Mouse (Mus musculus) cerebellum, adult 2 months (tissue): Measurements from ENCODE around the gene Dstyk.

Experiments
- CTCF ChIP-seq: fragments of 200-500 bp; IDR thresholded peaks from 2 replicates; pipeline ENCODE4 v1.5.1; 2011; ENCODE audit warnings: low read depth, mild to moderate bottlenecking, control low read depth, low read length, moderate library complexity, borderline replicate concordance; ENCODE audit not compliant: insufficient read depth
- POLR2A ChIP-seq: fragments of 200-500 bp; IDR thresholded peaks from 2 replicates; pipeline ENCODE4 v1.6.1; 2011; ENCODE audit warnings: low read length, control low read depth, borderline replicate concordance; ENCODE audit not compliant: insufficient read depth

- TF ChIP-seq CTCF, result peak; percentile 22; the same call in 1 of the 2 replicates
- TF ChIP-seq POLR2A, result no peak
Measured at GRCm38 (mm10) chr1:132472537-132472936, 55.2 kb downstream of the Dstyk start.
